Mouse (Mus musculus) forebrain, embryonic 14.5 days (tissue): ENCODE measurements around the gene Tns3. TPM values are rescaled to one million over a fixed set of nuclear protein-coding genes. Genes with fewer than 3 reads are reported as not detected.

Experiments
- ATAC-seq: fragments of 200-750 bp; cut with Nextera tagmentation; 2 replicates; pipeline ENCODE4 v1.8.0; 2017; ENCODE audit warnings: mild to moderate bottlenecking, moderate library complexity
- DNase-seq: peaks from one replicate; pipeline ENCODE4 v3.0.0-alpha.2; 2015; ENCODE audit warnings: low spot score
- H3K27ac ChIP-seq: fragments of 300-500 bp; sonication (generic); 2 replicates; pipeline ENCODE4 v1.5.1; 2014; ENCODE audit warnings: low read depth, mild to moderate bottlenecking, control low read depth, low read length, moderate library complexity
- H3K27me3 ChIP-seq: fragments of 300-500 bp; sonication (generic); replicated peaks from 2 replicates; pipeline ENCODE4 v1.6.1; 2014; ENCODE audit warnings: low read length, control low read depth, mixed read lengths; ENCODE audit not compliant: control insufficient read depth, insufficient read depth
- H3K36me3 ChIP-seq: fragments of 300-500 bp; sonication (generic); 2 replicates; pipeline ENCODE4 v1.6.1; 2014; ENCODE audit warnings: low read length, control low read depth; ENCODE audit not compliant: control insufficient read depth, insufficient read depth
- H3K4me1 ChIP-seq: fragments of 300-500 bp; sonication (generic); 2 replicates; pipeline ENCODE4 v1.6.1; 2014; ENCODE audit warnings: antibody characterized with exemption, low read length, control low read depth; ENCODE audit not compliant: control insufficient read depth, insufficient read depth
- H3K4me2 ChIP-seq: fragments of 300-500 bp; sonication (generic); 2 replicates; pipeline ENCODE4 v1.6.1; 2014; ENCODE audit warnings: mild to moderate bottlenecking, control low read depth, low read length
- H3K4me3 ChIP-seq: fragments of 300-500 bp; sonication (generic); 2 replicates; pipeline ENCODE4 v1.5.1; 2014; ENCODE audit warnings: low read depth, low read length, control low read depth
- H3K9ac ChIP-seq: fragments of 300-500 bp; sonication (generic); 2 replicates; pipeline ENCODE4 v1.6.1; 2014; ENCODE audit warnings: mild to moderate bottlenecking, low read length, control low read depth, moderate library complexity
- H3K9me3 ChIP-seq: fragments of 300-500 bp; sonication (generic); replicated peaks from 2 replicates; pipeline ENCODE4 v1.6.1; 2016; ENCODE audit warnings: low read length, control low read depth, mixed read lengths; ENCODE audit not compliant: control insufficient read depth
- WGBS: fragments of 180-500 bp; shearing (Covaris S2); extraction: QIAGEN DNeasy Blood & Tissue Kit; methylation state at CpG from one replicate; pipeline ENCODE4 v1.1.7; 2014; 5-methylcytosine and 5-hydroxymethylcytosine counted together
- polyA plus RNA-seq: library from polyadenylated mRNA; unstranded; fragments of >200 nt; fragmentation: Nextera tagmentation; extraction: Ambion mirVana; gene quantifications from 2 replicates; pipeline ENCODE4 v1.2.1, GENCODE M21; 2014

Gene Tns3
- polyA plus RNA-seq, 1 experiment from 2014 or later = 4.4 TPM

DNA sequence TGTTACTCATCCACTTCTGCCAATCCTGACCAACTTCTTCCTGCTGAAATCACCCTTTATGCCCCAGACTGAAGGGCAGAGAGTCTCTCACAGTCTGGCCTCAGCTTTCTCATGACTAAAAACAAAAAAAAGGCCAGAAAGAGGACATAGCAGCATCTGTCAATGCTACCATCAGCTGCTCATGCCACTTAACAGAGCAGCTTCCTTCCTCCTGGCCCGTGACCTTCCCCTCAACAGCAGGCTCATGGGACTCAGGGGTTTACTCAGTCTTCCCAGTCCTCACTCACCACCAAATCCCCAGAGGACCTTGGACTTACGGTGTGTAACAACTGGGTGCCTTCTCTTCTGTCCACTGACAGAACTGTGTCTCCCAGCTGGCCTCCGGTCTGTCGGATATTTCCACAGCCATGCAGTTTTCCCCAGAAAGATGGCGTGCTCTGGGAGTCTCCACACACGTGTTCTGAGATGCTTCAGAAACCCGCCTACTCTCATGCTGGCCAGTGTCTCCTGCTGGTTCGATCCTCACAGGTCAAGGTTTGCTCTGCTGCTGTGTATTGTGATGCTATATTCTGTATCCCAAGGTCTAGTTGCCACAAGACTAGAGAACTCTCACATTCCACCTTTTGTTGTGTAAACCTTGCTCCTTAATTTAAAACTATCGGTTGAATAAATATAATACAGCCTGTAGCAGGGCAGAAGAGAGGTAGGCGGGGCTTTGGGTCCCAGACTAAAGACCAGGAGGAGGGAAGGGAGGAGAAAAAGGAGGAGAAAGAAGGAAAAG, 59.4 kb downstream of the Tns3 start:
- WGBS = 88% methylated on average over 10 of the region's 10 CpGs

DNA sequence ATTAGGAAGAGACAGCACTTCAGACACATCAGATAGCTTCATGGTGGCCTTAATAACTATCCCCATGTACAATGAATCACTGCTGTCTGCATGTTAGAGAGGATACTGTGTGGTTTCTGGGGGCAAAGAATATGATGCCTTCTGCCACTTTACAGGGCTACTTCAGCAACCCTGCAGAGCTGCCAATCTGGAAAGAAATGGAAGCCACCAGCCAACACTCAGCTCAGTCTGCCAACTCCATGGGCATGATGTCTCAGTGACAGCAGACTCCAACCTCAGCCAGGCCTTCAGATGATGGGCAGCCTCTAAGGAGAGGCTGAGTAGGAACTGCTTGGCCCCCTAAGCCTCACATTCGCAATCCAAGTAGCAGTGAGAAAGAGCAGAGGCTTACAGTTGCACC, 61.7 kb downstream of the Tns3 start:
- H3K36me3 ChIP-seq = no peaks in the 10 kb centered on the region
- H3K4me1 ChIP-seq = no peaks in the 10 kb centered on the region
- WGBS = 89% methylated on average over 1 of the region's 1 CpGs
- no peak for DNase-seq
- H3K9me3 ChIP-seq = no peaks in the 10 kb centered on the region
- no peak overlapping the region for H3K4me3 ChIP-seq
- H3K4me2 ChIP-seq = no peak overlapping the region
- no peak overlapping the region for H3K9ac ChIP-seq
- no peak for ATAC-seq
- H3K27ac ChIP-seq = no peak overlapping the region
- no peaks in the 10 kb centered on the region for H3K27me3 ChIP-seq

More for the DNA sequence above, 59.4 kb downstream of the Tns3 start:
- Histone ChIP-seq H3K27me3 (no peaks in the 10 kb centered on the region), H3K4me2 (no peak overlapping the region), H3K4me3 (no peak overlapping the region), H3K9me3 (no peaks in the 10 kb centered on the region), H3K4me1 (no peaks in the 10 kb centered on the region), H3K36me3 (no peaks in the 10 kb centered on the region), H3K27ac (no peak overlapping the region), H3K9ac (no peak overlapping the region)
- no peak for DNase-seq
- ATAC-seq = no peak

DNA sequence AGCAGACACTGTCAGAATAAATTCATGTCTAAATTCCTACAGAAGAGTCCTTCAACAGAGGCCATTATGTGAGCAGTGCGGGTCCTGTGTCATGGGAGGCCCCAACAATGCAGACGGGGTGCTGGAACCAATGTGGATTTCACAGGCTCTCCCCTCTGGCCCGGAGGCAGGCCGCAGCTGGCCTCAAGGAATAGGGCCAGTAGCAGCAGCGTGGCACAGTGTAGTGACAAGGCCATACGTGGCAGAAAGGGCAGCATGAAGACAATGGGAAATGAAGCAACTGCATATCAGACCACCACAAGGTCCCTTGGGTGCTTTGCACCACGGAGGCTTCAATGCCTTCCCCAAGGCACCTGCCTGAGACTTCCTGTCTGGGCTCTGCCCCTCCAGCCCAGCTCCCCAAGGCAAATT, 62.9 kb downstream of the Tns3 start:
- H3K4me1 ChIP-seq = no peaks in the 10 kb centered on the region
- no peak overlapping the region for H3K4me2 ChIP-seq
- no peak overlapping the region for H3K4me3 ChIP-seq
- H3K36me3 ChIP-seq = no peaks in the 10 kb centered on the region
- H3K27ac ChIP-seq = no peak overlapping the region
- H3K9me3 ChIP-seq = no peaks in the 10 kb centered on the region
- 0 out of 2 replicates have a peak, but pooled peaks have one; percentile 15 for ATAC-seq
- WGBS = 57% methylated on average over 7 of the region's 7 CpGs
- no peak overlapping the region for H3K9ac ChIP-seq
- no peak for DNase-seq
- H3K27me3 ChIP-seq = no peaks in the 10 kb centered on the region

DNA sequence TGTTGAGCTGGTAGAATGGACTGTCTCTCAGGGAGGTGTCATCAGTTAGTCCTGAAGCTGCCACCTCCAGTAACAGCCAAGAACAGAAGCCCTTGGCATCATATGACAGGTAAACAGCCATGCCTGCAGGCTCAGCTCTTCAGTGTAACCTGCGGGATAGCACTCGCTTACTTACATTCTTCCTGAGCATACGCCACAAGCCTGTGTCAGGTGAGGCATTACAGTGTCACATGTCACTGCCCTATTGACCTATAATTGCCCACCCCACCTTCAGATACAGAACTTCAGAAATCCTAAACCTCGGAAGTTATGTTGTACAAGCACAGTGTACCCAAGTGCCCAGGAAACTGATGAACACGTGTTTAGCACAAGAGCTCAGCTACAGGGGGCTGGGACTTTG, 68.7 kb downstream of the Tns3 start:
- no peak overlapping the region for H3K9ac ChIP-seq
- H3K9me3 ChIP-seq = no peaks in the 10 kb centered on the region
- no peaks in the 10 kb centered on the region for H3K4me1 ChIP-seq
- H3K27me3 ChIP-seq = no peaks in the 10 kb centered on the region
- no peaks in the 10 kb centered on the region for H3K36me3 ChIP-seq
- no peak overlapping the region for H3K4me2 ChIP-seq
- ATAC-seq = no peak
- DNase-seq = no peak
- H3K4me3 ChIP-seq = no peak overlapping the region
- WGBS = 92% methylated on average over 5 of the region's 5 CpGs
- no peak overlapping the region for H3K27ac ChIP-seq

DNA sequence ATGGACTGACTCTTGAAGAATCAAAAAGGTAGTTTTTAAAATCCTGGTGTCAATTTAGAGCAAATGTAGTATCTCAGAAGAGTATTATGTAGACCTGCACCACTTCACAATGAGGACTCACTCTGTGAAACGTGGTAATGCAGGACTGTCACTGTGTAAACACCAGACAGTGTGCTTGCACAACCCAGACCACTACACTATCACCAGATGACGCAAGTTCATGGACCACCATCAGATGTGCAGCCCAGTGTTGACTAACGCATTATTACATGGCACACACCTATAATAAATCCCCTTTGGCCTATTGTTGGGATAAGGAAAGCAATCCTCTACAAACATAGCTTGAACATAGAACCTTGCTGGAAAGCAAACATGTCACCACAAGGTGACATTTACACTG, 71.2 kb downstream of the Tns3 start:
- Histone ChIP-seq H3K9ac (no peak overlapping the region), H3K4me3 (no peak overlapping the region), H3K4me2 (no peak overlapping the region), H3K27me3 (no peaks in the 10 kb centered on the region), H3K4me1 (no peaks in the 10 kb centered on the region), H3K36me3 (no peaks in the 10 kb centered on the region), H3K9me3 (no peaks in the 10 kb centered on the region), H3K27ac (no peak overlapping the region)
- 85% methylated on average over 3 of the region's 3 CpGs for WGBS
- DNase-seq (no peak), ATAC-seq (no peak)

DNA sequence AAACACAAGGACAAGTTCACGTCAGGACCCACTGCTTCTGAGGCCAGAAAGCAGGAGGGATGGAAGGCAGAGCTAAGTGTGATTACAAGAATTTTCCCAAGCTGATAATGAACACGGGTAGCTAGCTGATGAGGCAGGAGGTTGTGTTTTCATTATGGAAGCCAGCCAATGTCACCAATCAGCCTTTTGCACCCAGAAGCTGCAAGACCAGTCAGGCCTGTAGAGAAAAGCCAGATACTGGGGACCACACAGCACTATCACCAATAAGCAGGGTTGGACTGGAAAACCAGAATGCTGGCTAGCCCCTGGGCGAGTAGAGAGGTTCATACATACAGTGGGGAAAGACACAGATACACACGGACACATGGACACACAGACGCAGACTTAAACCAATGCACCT, 73.1 kb downstream of the Tns3 start:
- ATAC-seq (no peak), DNase-seq (no peak)
- no peak overlapping the region for H3K4me2 ChIP-seq
- no peaks in the 10 kb centered on the region for H3K36me3 ChIP-seq
- no peaks in the 10 kb centered on the region for H3K9me3 ChIP-seq
- 0 out of 2 replicates have a peak, but pooled peaks cover 2% of the 10 kb centered on the region for H3K4me1 ChIP-seq
- no peak overlapping the region for H3K4me3 ChIP-seq
- no peaks in the 10 kb centered on the region for H3K27me3 ChIP-seq
- H3K27ac ChIP-seq = no peak overlapping the region
- H3K9ac ChIP-seq = no peak overlapping the region
- WGBS = 81% methylated on average over 5 of the region's 5 CpGs

DNA sequence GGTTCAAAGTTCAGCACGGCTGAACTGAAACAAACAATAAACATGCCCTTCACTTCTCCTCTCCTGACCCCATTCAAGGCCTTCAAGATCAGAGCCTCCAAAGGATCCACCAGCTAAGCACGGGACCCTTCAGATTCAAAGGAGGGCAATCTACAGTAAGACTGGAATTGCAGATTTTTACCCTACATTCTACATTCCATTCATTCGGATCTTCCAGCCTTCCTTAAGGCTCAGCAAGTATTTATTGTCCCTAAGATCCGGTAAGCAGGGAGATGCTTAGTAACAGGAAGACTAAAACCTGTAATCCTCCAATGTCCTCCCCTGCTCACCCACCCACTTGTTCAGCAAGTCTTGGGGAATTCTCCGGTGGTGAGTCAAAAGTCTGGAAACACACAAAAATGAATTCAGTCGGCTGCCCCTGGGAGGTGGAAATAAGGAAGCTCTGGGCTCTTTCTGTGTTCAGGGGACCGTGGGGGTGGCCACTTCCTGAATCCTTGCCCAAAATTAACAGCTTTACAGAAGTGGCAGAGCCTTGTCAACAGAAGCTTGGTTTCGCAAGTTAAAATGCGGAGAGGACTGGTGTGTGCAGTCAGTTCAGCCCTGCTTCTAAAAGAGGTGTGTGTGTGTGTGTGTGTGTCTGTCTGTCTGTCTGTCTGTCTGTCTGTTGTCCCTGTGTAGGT, 75.0 kb downstream of the Tns3 start:
- DNase-seq = no peak
- no peak overlapping the region for H3K4me3 ChIP-seq
- WGBS = 68% methylated on average over 9 of the region's 9 CpGs

DNA sequence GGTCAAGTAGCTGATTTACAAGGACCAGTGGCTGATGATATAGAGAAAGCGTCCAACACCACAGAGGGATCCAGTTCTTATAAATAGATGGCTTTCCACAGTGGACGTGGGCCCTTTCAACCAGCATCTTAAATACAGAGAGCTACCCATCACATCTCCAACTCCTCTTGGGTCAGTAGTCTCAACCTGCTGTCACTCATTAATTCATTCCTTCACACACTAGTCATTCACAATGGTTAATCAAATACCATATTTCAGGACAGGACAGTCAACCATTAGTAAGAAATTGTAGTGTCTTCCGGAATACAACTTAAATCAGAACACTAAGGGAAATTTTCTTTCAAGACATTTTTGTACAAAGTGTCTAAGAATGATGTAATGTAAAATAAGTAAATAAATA, 76.4 kb downstream of the Tns3 start:
- Histone ChIP-seq H3K4me2 (no peak overlapping the region), H3K27me3 (no peaks in the 10 kb centered on the region), H3K4me3 (no peak overlapping the region), H3K27ac (no peak overlapping the region), H3K9me3 (no peaks in the 10 kb centered on the region), H3K36me3 (no peaks in the 10 kb centered on the region), H3K9ac (no peak overlapping the region), H3K4me1 (0 out of 2 replicates have a peak, but pooled peaks cover 6% of the 10 kb centered on the region)
- WGBS = 91% methylated on average over 3 of the region's 3 CpGs
- DNase-seq = no peak
- ATAC-seq = no peak

More for the DNA sequence above, 75.0 kb downstream of the Tns3 start:
- Histone ChIP-seq H3K27me3 (no peaks in the 10 kb centered on the region), H3K9ac (no peak overlapping the region), H3K36me3 (no peaks in the 10 kb centered on the region), H3K4me1 (0 out of 2 replicates have a peak, but pooled peaks cover 6% of the 10 kb centered on the region), H3K27ac (no peak overlapping the region), H3K4me2 (no peak overlapping the region), H3K9me3 (no peaks in the 10 kb centered on the region)
- no peak for ATAC-seq
